Mouse (Mus musculus) neural tube, embryonic 11.5 days (tissue): Measurements from ENCODE around the gene Rpap2. TPM values are rescaled to one million over a fixed set of nuclear protein-coding genes. Genes with fewer than 3 reads are reported as not detected.

Source experiments
- polyA plus RNA-seq: library from polyadenylated mRNA; unstranded; fragments of >200 nt; fragmentation: Nextera tagmentation; extraction: Ambion mirVana; gene quantifications from 2 replicates; pipeline ENCODE4 v1.2.1, GENCODE M21; 2014

Gene Rpap2
- polyA plus RNA-seq, 1 experiment from 2014 or later, result 19.6 TPM

Other genes with a start within 250 kb of the Rpap2 start
- gene Ephx4, start 194.6 kb upstream of the Rpap2 start, polyA plus RNA-seq, result 1.4 and 1.7 TPM in 2 replicates
- gene Lpcat2b, start 165.8 kb upstream of the Rpap2 start, polyA plus RNA-seq, result not detected in 2 replicates
- gene Btbd8, start 159.4 kb upstream of the Rpap2 start, polyA plus RNA-seq, result 7.7 and 7.8 TPM in 2 replicates
- 0.09 and 0.44 TPM in 2 replicates for gene Gm42669, start 89.8 kb upstream of the Rpap2 start, polyA plus RNA-seq
- gene 1700028K03Rik, start 62.7 kb upstream of the Rpap2 start, polyA plus RNA-seq, result 0.09 TPM in 1 of 2 replicates, not detected in the other
- 30.3 and 32.2 TPM in 2 replicates for gene Glmn, start 515 bp downstream of the Rpap2 start, polyA plus RNA-seq
- gene Gfi1, start 128.7 kb downstream of the Rpap2 start, polyA plus RNA-seq, result not detected in 2 replicates
- not detected in 2 replicates for gene Ube2d2b, start 232.7 kb downstream of the Rpap2 start, polyA plus RNA-seq